Mouse (Mus musculus): ENCODE measurements around the gene Rimkla. TPM values are rescaled to one million over a fixed set of nuclear protein-coding genes. Genes with fewer than 3 reads are reported as not detected.
"Not testable (repeated sequence)": the region's sequence is repeated elsewhere in the genome, so short reads cannot be mapped to it uniquely, and the experiment has no call there.

The Rimkla gene
- total RNA-seq (2022) = 10 to 100 TPM; 10.2 to 11.2 (median 11.0) TPM

- DNase-seq (ENCODE audit: low spot score in 2 of 2) = peak; percentile 35 to 54
These were observed at the start of gene Rimkla for GRCm38 (mm10) chr4:119492291-119492932. Gene Rimkla, minus strand, starts transcription at chr4:119492628.

GRCm38 (mm10) chr4:119540533-119540890 lies 48.1 kb upstream of the Rimkla start:
- no peak for DNase-seq (ENCODE audit: low spot score in 2 of 2)

GRCm38 (mm10) chr4:119539836-119540532 lies 47.6 kb upstream of the Rimkla start:
- peak in 1 of 2 experiments; percentile 35 for DNase-seq (ENCODE audit: low spot score in 2 of 2)

- DNase-seq (ENCODE audit: low spot score in 2 of 2) = peak; percentile 91 to 92
These were observed 46.8 kb upstream of the Rimkla start, which contains the start of gene Frg2f1 for GRCm38 (mm10) chr4:119539031-119539824. Gene Frg2f1, minus strand, starts transcription at chr4:119539529.

- no peak for DNase-seq (ENCODE audit: low spot score in 2 of 2)
These were observed 45.0 kb upstream of the Rimkla start for GRCm38 (mm10) chr4:119537436-119537835.

GRCm38 (mm10) chr4:119536615-119537014 lies 44.2 kb upstream of the Rimkla start, which contains the start of gene Foxj3:
Gene Foxj3, plus strand, starts transcription at chr4:119537004.
- not testable (repeated sequence) for DNase-seq (ENCODE audit: low spot score in 2 of 2)

- no peak for DNase-seq (ENCODE audit: low spot score in 2 of 2)
These were observed 42.7 kb upstream of the Rimkla start for GRCm38 (mm10) chr4:119535103-119535502.

GRCm38 (mm10) chr4:119531813-119532212 lies 39.4 kb upstream of the Rimkla start:
- no peak for DNase-seq (ENCODE audit: low spot score in 2 of 2)

- DNase-seq (ENCODE audit: low spot score in 2 of 2) = no peak
These were observed 34.0 kb upstream of the Rimkla start for GRCm38 (mm10) chr4:119526329-119526845.

- DNase-seq (ENCODE audit: low spot score in 2 of 2) = no peak
These were observed 32.0 kb upstream of the Rimkla start for GRCm38 (mm10) chr4:119524466-119524865.

- peak in 1 of 2 experiments; percentile 19 for DNase-seq (ENCODE audit: low spot score in 2 of 2)
These were observed 31.6 kb upstream of the Rimkla start for GRCm38 (mm10) chr4:119524010-119524409.

- no peak for DNase-seq (ENCODE audit: low spot score in 2 of 2)
These were observed 31.1 kb upstream of the Rimkla start for GRCm38 (mm10) chr4:119523575-119523974.

- DNase-seq (ENCODE audit: low spot score in 2 of 2) = no peak
These were observed 20.3 kb upstream of the Rimkla start for GRCm38 (mm10) chr4:119512731-119513141.

- DNase-seq (ENCODE audit: low spot score in 2 of 2) = no peak
These were observed 19.2 kb upstream of the Rimkla start for GRCm38 (mm10) chr4:119511591-119511990.

GRCm38 (mm10) chr4:119498319-119498848 lies 6.0 kb upstream of the Rimkla start:
- DNase-seq (ENCODE audit: low spot score in 2 of 2) = no peak

GRCm38 (mm10) chr4:119492933-119493327 lies 502 bp upstream of the Rimkla start:
- DNase-seq (ENCODE audit: low spot score in 2 of 2) = no peak

GRCm38 (mm10) chr4:119490806-119491205 lies 1.6 kb downstream of the Rimkla start:
- DNase-seq (ENCODE audit: low spot score in 2 of 2) = peak in 1 of 2 experiments; percentile 23

- no peak for DNase-seq (ENCODE audit: low spot score in 2 of 2)
These were observed 2.8 kb downstream of the Rimkla start for GRCm38 (mm10) chr4:119489666-119490065.

- DNase-seq (ENCODE audit: low spot score in 2 of 2) = no peak
These were observed 7.5 kb downstream of the Rimkla start for GRCm38 (mm10) chr4:119484882-119485281.

- no peak for DNase-seq (ENCODE audit: low spot score in 2 of 2)
These were observed 9.4 kb downstream of the Rimkla start for GRCm38 (mm10) chr4:119483051-119483450.

GRCm38 (mm10) chr4:119473150-119473549 lies 19.3 kb downstream of the Rimkla start:
- DNase-seq (ENCODE audit: low spot score in 2 of 2) = no peak

Measured in left cerebral cortex, adult 8-10 months (tissue).